Mouse (Mus musculus) left cerebral cortex, adult 9 months (tissue): ENCODE data around the gene Slc37a1.
A peak's percentile ranks its signal among the peaks of the same experiment; 100 is the strongest.
"Not testable (repeated sequence)": the region's sequence is repeated elsewhere in the genome, so short reads cannot be mapped to it uniquely, and the experiment has no call there.

Experiments
- DNase-seq, 2 experiments: peaks; one replicate each; pipeline ENCODE4 v3.0.0; 2022; ENCODE audit warnings: low spot score in 2 of 2

Slc37a1 gene

GRCm38 (mm10) chr17:31268016-31268415 is 18.6 kb upstream of the Slc37a1 start:
- no peak for DNase-seq

DNA sequence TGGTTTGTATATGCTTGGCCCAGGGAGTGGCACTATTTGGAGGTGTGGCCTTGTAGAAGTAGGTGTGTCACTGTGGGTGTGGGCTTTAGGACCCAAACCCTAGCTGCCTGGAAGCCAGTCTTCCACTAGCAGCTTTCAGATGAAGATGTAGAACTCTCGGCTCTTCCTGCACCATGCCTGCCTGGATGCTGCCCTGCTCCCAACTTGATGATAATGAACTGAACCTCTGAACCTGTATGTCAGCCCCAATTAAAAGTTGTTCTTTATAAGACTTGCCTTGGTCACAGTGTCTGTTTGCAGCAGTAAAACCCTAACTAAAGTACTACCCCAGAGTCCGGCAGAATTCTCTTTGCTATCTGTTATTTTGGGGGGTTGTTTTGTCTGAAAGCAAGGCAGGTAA is 16.8 kb upstream of the Slc37a1 start:
- no peak for DNase-seq

DNA sequence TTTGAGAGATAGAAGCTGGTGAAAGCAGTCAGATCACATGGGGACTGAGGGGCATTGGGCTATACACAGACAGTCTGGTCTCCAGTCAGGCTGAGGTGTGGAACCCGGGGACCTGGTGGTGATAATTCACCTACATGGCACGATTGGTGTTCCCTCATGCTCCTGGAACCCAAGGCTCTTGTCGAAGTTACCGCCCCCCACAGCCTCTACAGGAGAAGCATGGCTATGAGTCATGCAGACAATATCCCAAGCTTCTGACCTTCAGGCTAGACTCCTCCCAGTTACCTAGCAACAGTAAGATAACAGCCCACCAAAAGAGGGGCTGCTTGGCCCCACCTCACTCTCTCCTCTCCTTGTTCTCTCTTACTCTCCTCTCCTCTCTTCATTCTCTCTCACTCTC is 16.3 kb upstream of the Slc37a1 start:
- no peak for DNase-seq

GRCm38 (mm10) chr17:31270736-31271135 is 15.9 kb upstream of the Slc37a1 start:
- DNase-seq: not testable (repeated sequence)

DNA sequence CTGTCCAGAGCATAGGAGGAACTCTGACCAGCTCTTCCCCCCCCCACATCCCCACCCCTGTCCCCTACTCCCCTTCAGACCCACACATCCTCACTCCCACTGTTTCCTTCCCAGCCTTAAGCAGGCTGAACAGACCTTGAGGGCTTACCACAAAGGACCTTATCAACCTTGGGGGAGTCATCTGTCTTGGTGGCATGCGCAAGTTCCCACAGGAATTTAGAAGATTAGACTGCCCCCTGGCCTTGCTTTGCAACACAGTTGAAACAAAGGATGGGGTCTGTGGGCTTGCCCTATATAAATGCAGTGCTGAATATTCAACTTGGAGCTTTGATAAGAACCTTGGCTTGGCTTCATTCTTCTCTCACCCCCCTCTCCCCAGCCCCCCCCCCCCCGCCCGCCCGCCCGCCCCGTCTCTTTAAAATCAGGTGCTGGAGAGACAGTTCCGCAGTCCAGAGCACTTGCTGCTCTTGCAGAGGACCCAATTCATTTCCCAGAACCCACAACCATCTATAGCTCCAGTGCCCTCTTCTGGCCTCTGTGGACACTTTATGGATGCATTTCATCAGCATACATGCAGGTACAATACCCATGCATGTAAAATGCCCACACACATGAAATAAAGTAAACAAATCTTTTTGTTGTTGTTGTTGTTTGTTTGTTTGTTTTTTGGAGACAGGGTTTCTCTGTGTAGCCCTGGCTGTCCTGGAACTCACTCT is 15.3 kb upstream of the Slc37a1 start:
- DNase-seq: no peak

- no peak for DNase-seq
These were observed 14.0 kb upstream of the Slc37a1 start for GRCm38 (mm10) chr17:31272416-31273165.

GRCm38 (mm10) chr17:31273631-31274030 is 13.0 kb upstream of the Slc37a1 start:
- DNase-seq: no peak

- DNase-seq: no peak
These were observed 11.4 kb upstream of the Slc37a1 start for GRCm38 (mm10) chr17:31275181-31275580.

- DNase-seq: peak in 1 of 2 experiments; percentile 62
These were observed 10.2 kb upstream of the Slc37a1 start for GRCm38 (mm10) chr17:31276207-31276921.

DNA sequence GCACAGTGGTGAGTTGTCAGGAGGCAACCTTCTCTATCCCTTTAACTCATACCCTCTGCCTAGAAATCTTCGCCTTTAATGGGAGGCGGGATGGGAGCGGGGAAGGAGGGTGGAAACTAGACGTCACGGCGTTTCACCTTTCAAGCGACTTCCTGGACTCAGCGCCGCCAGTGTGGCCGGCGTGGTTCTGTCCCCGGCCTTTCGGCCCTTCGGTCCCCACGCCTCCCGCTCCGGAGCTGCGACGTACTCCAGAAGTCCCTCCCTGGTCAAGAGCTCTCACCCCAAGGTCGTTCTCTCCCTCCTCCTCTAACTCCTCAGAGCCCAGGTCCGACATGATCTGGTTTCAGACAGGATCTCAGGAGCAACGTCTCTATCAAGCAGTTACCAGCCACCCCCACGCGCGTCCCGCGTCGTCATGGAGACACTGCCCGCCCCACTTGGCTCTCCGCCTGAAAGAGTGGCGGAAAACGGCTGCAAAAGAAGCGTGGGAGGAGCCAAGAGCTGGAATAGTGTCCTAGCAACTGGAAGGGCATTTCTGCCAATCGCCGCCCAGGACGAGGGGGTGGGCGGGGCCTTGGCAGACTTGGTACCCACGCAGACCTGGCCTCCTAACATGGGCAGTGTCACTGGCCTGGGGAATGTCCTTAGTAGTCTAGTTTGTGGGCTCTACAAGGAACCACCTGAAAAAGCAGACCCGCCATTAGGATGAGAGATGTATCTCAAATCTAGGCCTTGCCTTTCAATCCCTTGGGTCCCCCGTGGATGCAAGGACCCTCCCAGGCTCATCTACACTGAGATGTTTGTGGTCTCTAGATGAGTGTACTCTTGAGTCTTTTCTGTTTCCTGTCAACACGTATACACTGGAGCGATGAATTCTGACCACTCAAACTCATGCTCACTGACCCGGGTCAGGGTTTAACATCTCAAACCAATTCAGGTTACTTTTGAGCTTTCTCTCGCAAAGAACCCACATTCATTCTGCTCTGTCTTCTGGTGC is 9.4 kb upstream of the Slc37a1 start, which contains the start of gene Rsph1:
Gene Rsph1 (minus strand): TSS at position 462 of the 997 bp plus-strand sequence.
- peak; percentile 99 to 100 for DNase-seq

DNA sequence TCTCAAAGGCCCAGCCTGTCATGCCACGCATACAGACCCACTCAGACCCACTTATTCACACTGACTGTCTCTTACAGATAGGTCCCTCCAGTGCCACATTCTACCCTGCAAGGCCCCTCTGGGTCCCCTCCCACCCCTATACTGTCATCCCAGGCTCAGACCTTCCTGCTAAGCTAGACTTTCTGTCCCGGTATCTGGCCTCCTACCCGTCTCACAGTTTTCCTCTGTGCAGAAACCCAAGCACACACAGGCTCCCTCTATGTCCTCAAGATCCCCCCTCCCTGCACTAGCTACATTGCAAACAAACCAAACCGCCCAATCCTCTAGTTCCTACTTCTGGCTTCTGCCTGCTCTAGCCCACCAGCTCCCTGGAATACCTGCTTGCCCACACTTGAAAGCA is 8.7 kb upstream of the Slc37a1 start:
- no peak for DNase-seq

- no peak for DNase-seq
These were observed 7.1 kb upstream of the Slc37a1 start for GRCm38 (mm10) chr17:31279541-31279940.

- DNase-seq: no peak
These were observed 6.3 kb upstream of the Slc37a1 start for GRCm38 (mm10) chr17:31280269-31280668.

DNA sequence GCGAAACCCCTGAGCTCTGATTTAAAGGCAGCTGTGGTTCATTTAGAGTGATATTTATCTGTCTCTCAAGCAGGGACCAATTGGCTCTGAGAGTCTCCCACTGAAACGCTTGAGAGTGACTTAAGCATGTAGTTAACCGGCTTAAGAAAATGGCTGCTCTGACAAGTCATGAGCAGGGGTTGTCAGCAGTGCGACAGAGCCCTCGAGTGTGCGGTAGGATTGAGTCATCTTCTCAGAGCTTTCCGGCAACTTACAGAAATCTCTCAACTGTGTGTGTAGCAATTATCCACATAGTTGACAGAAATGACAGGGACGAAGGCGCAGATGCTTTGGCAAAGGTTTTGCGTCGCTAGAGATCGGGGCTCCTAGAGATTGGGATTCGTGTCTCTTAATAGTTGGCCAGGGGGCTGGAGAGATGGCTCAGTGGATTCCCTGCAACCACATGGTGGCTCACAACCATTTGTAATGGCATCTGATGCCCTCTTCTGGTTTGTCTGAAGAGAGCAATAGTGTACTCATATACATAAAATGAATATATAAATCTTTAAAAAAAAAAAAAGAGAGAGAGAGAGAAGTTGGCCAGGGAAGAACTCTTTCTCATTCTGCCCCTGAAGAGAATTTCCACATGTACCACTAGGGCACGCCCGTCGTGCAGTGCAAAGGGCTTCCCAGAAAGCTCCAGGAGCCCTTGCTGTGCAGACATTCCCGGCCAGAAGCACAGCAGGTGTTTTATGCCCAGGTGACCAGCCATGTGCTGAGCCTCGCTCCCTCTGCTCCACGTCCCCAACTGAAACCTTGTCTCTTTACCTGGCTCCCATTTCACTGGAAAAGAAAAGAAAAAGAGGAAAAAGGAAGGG is 4.5 kb upstream of the Slc37a1 start:
- DNase-seq: no peak

GRCm38 (mm10) chr17:31282687-31283053 is 3.9 kb upstream of the Slc37a1 start:
- no peak for DNase-seq

DNA sequence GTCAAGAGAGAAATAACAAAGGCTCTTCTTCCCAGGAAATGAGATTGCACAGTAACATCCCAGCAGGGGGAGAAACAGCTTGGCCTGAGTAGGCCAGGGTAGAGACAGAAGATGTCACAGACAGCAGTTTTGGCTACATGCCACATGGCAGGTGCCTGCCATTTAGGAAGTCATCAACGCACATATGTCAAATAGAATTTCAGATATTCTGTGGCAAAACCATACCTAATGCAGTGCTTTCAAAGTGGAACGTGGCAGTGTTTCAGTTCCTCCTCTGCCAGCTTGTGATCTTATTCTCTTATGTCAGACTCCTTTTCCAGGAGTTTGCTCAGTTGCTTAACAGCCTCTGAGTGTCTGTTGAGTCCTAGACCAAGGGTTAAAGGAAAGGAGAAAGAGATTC is 725 bp upstream of the Slc37a1 start:
- no peak for DNase-seq

GRCm38 (mm10) chr17:31287216-31287615 is 624 bp downstream of the Slc37a1 start:
- no peak for DNase-seq

DNA sequence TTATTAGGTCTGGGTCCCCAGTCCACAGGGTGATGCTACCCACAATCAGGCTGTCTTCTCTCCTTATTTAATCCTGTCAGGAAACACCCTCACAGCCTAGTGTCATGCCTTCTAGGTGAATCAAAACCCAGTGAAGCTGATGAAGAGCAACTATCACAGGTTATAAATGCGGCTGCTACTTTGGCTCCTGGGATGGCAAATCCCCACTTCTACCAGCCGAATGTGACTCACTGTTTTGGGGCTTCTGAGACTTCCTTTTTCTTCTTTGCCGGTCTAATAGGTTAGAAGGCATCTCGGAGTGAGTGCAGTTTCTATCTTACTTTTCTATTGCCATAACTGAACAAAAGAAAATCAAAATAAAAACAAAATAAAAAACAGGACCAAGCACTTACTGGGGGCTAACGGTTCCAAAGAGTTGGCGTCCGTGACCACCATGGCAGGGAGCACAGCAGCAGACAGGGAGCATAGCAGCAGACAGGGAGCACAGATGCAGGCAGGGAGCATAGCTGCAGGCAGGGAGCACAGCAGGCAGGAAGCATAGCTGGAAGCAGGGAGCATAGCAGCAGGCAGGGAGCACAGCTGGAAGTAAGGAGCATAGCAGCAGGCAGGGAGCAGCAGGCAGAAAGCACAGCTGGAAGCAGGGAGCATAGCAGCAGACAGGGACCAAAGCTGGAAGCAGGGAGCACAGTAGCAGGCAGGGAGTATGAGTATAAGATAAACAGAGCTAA is 2.6 kb downstream of the Slc37a1 start:
- DNase-seq: no peak

GRCm38 (mm10) chr17:31290311-31290710 is 3.7 kb downstream of the Slc37a1 start:
- DNase-seq: no peak

DNA sequence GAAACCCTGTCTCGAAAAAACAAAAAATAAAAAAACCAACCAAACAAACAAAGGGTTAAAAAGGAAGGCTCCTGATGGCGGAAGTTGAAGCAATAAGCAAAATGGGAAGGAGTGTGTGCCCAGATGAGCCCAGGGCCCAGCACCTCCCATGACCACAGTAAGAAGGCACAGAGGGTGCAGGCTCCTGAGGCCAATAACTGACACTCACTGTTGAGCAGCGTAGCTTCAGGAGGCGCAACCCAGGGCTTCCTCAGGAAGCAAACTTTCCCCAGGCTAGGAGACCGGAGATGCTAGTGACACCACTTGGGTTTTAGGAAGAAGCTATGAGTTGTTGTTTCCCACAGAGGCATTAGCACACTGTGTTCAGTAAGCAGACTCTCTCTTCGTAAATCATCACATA is 4.3 kb downstream of the Slc37a1 start:
- no peak for DNase-seq
